Mouse (Mus musculus): ENCODE measurements around the gene Fzd9.

DNA sequence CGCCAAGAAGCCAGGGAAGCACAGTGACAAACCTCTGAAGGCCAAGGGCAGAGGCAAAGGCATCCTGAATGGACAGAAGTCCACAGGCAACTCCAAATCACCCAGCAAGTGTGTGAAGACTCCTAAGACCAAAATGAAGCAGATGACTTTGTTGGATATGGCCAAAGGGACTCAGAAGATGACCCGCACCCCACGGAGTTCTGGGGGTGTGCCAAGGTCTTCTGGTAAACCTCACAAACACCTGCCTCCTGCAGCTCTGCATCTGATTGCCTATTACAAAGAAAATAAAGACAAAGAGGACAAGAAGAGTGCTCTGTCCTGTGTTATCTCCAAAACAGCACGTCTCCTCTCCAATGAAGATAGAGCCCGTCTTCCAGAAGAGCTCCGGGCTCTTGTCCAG is 34.2 kb downstream of the Fzd9 start:
- TF ChIP-seq TCF12 (IDR thresholded peaks at IDR 0.05; ENCODE audit: insufficient read depth, poor library complexity, severe bottlenecking) (no peak), POLR2A (IDR thresholded peaks at IDR 0.05; ENCODE audit: insufficient read length, low read depth) (no peak), E2F4 (IDR thresholded peaks at IDR 0.05; ENCODE audit: insufficient read depth) (no peak)
